Mouse (Mus musculus) large intestine, adult 2 months (tissue): ENCODE data around the gene Mylk3. TPM values are rescaled to one million over a fixed set of nuclear protein-coding genes. Genes with fewer than 3 reads are reported as not detected.

Experiments used
- DNase-seq: peaks from one replicate; pipeline ENCODE4 v3.0.0-alpha.2; 2012; ENCODE audit warnings: low read depth, low spot score
- WGBS: fragments of 180-500 bp; shearing (Covaris S2); methylation state at CpG from one replicate; pipeline ENCODE4 v1.1.7; 2018; 5-methylcytosine and 5-hydroxymethylcytosine counted together
- polyA plus RNA-seq: library from polyadenylated mRNA; depleted of rRNA; stranded (reverse); fragments of >200 nt; gene quantifications from 2 replicates; pipeline ENCODE4 v1.2.3, GENCODE M21; 2012; rRNA removed

The Mylk3 gene
- polyA plus RNA-seq, result 0.05 and 0.10 TPM in 2 replicates

GRCm38 (mm10) chr8:85386205-85386604 is at the start of gene Mylk3:
Gene Mylk3, minus strand, starts transcription at chr8:85386345.
- 59% methylated on average over 6 of the region's 6 CpGs for WGBS
- no peak for DNase-seq

GRCm38 (mm10) chr8:85435736-85436135 is 49.6 kb upstream of the Mylk3 start:
- 38% methylated on average over 5 of the region's 5 CpGs for WGBS
- DNase-seq, result no peak

- 93% methylated on average over 12 of the region's 12 CpGs for WGBS
- DNase-seq, result no peak
Observed at GRCm38 (mm10) chr8:85434817-85435216, 48.7 kb upstream of the Mylk3 start.

GRCm38 (mm10) chr8:85433017-85433393 is 46.9 kb upstream of the Mylk3 start:
- DNase-seq, result no peak
- 2% methylated on average over 6 of the region's 6 CpGs for WGBS

- WGBS, result under 1% methylated on average over 82 of the region's 85 CpGs
- peak; percentile 83 for DNase-seq
Observed at GRCm38 (mm10) chr8:85432168-85433016, 46.2 kb upstream of the Mylk3 start, which contains the start of gene 4921524J17Rik. Gene 4921524J17Rik, minus strand, starts transcription at chr8:85432833.

- WGBS, result 4% methylated on average over 10 of the region's 10 CpGs
- DNase-seq, result no peak
Observed at GRCm38 (mm10) chr8:85431281-85432167, 45.4 kb upstream of the Mylk3 start.

- 30% methylated on average over 3 of the region's 3 CpGs for WGBS
- DNase-seq, result no peak
Observed at GRCm38 (mm10) chr8:85430801-85431200, 44.7 kb upstream of the Mylk3 start.

- 42% methylated on average over 4 of the region's 4 CpGs for WGBS
- no peak for DNase-seq
Observed at GRCm38 (mm10) chr8:85429219-85429618, 43.1 kb upstream of the Mylk3 start.

GRCm38 (mm10) chr8:85427026-85427425 is 40.9 kb upstream of the Mylk3 start:
- DNase-seq, result no peak
- 30% methylated on average over 4 of the region's 4 CpGs for WGBS

- no peak for DNase-seq
- 93% methylated on average over 1 of the region's 1 CpGs for WGBS
Observed at GRCm38 (mm10) chr8:85421329-85421728, 35.2 kb upstream of the Mylk3 start.

GRCm38 (mm10) chr8:85408526-85408925 is 22.4 kb upstream of the Mylk3 start:
- DNase-seq, result no peak
- WGBS, result 73% methylated on average over 3 of the region's 3 CpGs

GRCm38 (mm10) chr8:85408053-85408505 is 21.9 kb upstream of the Mylk3 start:
- 64% methylated on average over 7 of the region's 7 CpGs for WGBS
- no peak for DNase-seq

GRCm38 (mm10) chr8:85405961-85406360 is 19.8 kb upstream of the Mylk3 start:
- 84% methylated on average over 10 of the region's 10 CpGs for WGBS

GRCm38 (mm10) chr8:85405418-85405817 is 19.3 kb upstream of the Mylk3 start:
- 60% methylated on average over 3 of the region's 3 CpGs for WGBS
- no peak for DNase-seq

More at GRCm38 (mm10) chr8:85405961-85406360, 19.8 kb upstream of the Mylk3 start:
- no peak for DNase-seq

GRCm38 (mm10) chr8:85398548-85398947 is 12.4 kb upstream of the Mylk3 start:
- DNase-seq, result no peak
- WGBS, result 89% methylated on average over 4 of the region's 4 CpGs

GRCm38 (mm10) chr8:85397508-85397907 is 11.4 kb upstream of the Mylk3 start:
- peak; percentile 14 for DNase-seq
- 46% methylated on average over 5 of the region's 5 CpGs for WGBS

- DNase-seq, result no peak
- 82% methylated on average over 5 of the region's 5 CpGs for WGBS
Observed at GRCm38 (mm10) chr8:85396432-85397079, 10.4 kb upstream of the Mylk3 start.

GRCm38 (mm10) chr8:85395681-85396431 is 9.7 kb upstream of the Mylk3 start:
- 80% methylated on average over 8 of the region's 8 CpGs for WGBS
- DNase-seq, result no peak

- no peak for DNase-seq
- WGBS, result 91% methylated on average over 3 of the region's 3 CpGs
Observed at GRCm38 (mm10) chr8:85395017-85395416, 8.9 kb upstream of the Mylk3 start.
